Mouse (Mus musculus) yolk sac, embryonic 10.5 days (tissue): Measurements from ENCODE around the gene Chpf.

Source experiments
- DNase-seq: peaks from one replicate; pipeline ENCODE4 v3.0.0-alpha.2; 2017; ENCODE audit warnings: low spot score

The Chpf gene

DNA sequence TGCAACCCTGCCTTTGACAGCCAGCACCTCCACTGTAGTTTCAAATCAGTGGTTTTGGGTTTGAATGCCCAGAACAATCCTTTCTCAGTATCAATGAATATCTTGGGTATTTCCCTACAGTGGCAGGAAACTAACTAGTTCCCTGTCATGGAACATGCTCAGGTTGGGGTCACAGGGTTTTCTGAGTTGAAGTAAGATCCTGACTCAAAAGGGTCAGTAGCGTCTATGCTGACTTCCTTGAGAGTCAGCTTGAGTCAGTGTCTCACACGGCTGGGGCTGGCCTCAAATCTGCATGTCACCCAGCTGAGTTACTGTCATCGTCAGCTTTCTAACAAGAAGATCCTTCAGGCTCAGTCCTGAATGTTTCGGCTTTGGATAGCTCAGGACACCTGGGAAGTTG, 19.8 kb upstream of the Chpf start:
- DNase-seq: no peak

DNA sequence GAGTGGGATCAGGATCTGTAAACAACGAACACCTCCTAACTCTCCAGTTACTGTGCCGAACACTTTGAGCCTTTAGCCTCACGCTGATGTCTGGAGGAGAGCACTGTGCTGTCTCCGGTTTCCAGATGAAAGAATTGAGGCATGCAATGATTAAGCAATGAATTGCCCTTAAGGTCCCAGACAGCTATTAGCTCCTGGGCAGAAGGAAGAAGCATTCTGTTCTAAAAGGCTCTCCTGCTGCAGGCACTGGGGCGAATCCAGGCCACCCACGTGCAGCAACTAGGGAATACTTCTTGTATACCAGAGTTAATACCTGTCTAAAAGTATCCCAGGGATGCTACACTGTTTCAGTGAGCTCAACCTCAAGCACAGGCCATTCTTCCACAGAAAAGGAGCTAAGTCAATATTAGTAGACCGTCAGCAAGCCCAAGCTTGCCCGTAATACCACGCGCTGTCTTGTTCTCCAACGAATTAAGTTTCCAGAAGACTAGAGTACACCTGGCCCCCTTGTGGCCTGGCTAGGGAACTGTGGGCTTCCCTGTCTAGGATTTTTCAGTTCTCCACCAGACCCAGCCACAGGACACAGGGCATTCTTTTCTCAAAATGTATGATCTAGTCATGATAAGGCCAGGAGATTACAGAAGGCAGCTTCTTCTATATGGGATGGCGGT, 15.9 kb upstream of the Chpf start:
- peak; percentile 54 for DNase-seq

DNA sequence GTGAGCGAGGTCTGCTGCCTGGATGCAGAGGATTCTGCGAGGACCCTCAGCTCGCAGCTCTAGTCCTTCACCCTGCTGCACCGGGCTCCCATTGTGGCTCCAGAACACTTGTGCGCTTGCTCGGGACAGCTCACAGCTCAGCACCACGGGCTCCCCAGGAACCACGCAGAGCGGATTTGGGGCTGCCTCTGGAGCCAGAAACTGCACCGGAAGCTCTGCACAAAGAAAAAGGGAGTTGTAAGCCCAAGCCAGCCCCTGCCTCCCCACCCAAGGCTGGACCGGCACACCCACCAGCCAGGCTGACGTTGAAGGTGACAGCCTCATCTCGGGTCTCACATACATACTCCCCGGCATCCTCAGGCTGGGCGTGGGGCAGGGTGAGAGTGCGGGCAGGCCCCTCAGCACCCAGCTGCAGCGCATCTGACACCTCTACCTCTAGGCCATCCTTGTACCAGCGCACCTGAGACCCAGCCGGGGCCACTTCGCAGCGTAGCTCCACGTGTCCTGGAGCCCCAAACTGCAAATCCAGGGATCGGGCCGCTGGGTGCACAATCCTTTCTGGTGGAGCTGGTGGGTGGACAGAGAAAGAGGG, 13.6 kb upstream of the Chpf start:
- DNase-seq: no peak

DNA sequence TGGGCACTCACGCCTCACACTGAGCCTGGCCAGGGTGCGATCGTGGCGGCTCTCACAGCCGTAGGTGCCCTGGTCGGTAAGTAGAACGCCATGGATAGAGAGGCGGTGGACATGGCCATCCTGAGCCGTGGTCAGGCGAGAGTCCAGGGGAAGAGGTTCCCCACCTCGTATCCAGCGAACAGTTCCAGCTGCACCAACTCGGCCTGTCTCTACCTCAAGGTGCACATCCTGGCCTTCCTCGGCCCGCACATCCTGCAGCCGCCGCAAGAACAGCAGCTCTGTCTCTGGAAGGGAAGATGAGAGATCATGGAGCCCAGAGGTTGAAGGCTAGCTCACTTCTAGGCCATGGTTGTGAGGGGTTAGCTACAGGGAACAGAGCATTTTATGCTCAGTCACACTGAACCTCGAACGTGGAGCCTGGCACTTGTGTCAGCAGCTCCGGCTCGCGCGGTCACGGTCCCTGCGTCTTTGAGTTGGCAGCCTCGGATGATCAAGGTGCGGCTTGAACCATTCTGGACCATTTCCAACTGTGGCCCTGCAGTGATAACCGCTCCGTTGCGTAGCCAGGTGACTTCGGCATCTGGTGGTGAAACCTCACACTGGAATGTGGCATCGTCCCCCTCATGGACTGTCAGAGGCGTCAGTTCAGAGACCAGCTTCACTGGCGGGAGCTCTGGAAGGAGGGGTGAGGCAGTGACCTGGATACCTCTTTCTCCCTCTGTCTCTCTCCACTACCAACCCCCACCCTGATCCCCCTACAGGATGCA, 11.9 kb upstream of the Chpf start:
- no peak for DNase-seq

DNA sequence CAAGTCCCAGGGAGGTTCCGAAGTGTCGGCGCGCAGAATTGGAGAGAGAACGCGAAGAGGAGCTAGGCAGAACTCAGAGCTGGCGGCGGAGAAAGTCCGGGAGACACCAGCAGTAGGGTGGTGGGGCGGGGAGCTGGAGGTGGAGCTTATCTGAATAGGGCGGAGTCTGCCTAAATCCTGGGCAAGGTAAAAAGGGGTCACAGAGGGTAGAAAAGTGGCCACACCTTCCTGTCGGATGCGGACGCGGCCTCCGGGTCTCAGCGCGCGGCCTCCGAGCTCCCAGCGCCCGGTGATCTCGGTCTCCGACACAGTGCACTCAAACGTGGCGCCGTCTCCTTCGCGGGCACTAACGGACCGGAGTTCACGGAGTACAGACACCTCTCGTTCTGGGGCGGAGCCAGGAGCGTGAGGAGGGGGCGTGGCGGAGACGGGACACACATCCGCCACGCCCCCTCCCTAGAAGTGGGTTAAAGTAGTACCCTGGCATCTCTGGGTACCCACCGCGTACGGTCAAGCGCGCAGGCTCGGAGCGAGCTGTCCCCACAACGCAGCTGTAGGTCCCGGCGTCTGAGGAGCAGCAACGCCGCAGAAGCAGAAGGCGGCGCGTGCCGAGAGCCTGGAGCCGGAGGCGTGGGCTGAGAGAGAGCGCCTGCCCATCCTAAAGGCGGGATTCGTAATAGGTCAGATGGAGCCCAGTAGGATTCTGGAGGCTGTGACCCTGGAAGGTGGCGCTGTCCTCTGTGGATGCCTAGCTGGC, 8.5 kb upstream of the Chpf start:
- DNase-seq: peak; percentile 88

DNA sequence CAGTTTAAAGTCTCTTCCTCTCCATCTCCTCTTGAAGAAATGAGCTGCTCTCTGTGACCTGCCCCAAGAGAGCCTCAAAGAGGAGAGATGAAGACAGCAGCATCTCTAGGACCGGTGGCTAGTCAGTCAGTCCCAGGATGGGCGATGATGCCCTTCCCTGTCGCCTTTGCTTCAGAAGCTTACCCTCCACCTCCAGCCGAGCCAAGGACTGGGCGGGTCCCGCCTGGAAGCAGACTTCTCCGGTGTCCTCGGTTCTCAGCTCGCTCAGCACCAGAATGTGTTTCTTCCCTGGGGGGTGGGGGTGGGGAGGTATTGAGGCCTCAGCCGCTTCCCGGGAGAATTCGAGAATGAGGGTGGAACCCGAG, 7.9 kb upstream of the Chpf start:
- DNase-seq: no peak

DNA sequence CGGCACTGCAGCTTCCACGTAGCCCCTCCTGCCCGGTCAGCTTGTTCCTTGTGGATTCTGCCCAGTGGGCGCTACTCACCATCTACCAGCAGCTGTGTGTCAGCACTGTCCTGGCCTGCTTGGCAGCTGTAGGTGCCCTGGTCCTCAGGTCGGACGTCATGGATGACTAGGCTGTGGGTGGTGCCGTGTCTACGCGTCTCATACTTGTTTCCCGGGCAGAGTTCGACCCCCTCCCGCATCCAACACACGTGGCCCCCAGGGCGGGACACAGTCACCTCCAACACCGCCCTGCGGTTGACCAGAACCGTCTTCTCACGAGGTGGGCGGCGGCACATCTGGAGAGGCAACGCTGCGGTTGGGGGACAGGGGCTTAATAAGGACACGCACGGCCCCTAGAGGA, 7.5 kb upstream of the Chpf start:
- no peak for DNase-seq

DNA sequence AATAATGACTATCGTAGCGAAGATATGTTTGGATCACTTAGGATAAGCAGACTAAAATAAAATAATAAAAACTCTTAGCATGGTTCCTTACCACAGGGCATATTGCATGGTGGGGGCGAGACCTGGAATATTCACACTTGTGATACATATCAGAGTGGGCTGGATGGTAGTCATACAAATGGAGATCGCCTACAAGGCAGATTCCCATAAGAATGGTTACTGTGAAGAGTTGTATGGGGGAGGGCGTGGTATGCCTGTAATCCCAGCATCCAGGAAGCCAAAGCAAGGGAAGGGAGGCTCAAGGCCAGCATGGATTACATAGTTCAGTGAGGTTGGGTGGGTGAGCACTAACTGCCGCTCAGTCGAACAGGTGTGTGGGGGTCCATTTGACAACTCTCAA, 1.6 kb upstream of the Chpf start:
- no peak for DNase-seq

DNA sequence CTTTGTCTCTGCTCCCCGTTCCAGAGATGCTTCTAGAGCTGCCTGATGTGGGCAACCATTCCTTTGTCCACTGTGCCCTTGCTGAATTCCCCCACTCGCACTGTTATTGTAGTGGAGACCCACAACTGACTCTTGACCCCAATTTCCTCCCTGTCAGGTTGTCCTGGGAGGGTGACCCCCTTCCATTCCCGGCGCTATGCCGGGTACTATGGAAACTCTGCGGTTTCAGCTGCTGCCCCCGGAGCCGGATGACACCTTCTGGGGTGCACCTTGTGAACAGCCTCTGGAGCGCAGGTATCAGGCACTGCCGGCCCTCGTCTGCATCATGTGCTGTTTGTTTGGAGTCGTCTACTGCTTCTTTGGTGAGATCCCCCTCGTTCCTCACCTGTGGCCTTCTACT, 929 bp upstream of the Chpf start:
- no peak for DNase-seq

DNA sequence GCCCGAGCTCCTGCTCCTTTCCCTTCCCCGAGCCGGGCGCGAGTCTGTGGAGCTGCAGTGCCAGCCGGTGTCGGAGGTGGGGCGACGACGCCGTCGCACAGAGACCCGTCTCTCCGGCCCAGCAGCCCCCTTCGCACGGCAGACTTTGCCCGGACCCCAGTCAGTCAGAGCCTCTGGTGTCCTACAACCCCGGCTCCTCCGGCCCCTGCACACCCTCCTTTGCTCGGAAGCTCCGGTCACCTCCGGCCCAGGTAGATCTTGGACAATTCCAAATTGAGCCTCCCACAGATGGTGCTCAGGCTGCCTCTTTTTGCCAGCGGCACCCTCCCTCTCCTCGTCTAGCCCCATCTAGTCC, 505 bp upstream of the Chpf start:
- no peak for DNase-seq

DNA sequence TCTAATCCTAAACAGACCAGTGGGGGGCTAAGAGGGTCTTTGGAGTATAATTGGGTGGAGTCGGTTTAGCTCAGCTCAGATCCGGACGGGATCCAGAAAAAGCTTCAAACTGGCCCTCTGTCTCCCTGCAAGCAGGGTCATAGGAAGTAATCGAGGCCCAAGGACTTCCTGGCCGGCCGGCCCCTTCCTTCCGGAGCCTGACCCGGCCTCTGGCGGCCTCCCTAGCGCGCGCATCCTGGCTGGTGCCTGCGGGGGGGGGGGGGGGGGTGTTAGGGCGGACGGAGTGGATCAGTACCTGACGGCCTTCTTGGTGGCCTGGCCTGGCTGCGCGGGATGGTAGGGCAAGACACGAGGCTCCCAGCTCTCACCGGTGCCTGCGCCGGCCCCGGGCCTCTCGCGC, 610 bp downstream of the Chpf start:
- peak; percentile 67 for DNase-seq

DNA sequence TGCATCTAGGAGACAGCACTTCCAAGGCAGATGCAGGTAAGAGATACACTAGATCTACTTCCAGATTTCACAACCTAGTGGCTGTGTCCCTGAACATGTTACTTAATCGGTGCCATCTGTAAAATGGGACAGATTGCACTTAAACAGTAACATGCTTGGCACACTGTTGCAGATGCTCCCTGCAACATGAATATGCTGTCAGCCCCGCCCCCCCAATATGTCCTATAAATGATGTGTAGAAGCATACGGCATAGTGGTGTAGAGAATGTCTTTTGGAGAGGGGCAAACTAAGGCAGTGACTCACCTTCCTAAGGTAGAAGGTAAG, 1.2 kb downstream of the Chpf start:
- no peak for DNase-seq

DNA sequence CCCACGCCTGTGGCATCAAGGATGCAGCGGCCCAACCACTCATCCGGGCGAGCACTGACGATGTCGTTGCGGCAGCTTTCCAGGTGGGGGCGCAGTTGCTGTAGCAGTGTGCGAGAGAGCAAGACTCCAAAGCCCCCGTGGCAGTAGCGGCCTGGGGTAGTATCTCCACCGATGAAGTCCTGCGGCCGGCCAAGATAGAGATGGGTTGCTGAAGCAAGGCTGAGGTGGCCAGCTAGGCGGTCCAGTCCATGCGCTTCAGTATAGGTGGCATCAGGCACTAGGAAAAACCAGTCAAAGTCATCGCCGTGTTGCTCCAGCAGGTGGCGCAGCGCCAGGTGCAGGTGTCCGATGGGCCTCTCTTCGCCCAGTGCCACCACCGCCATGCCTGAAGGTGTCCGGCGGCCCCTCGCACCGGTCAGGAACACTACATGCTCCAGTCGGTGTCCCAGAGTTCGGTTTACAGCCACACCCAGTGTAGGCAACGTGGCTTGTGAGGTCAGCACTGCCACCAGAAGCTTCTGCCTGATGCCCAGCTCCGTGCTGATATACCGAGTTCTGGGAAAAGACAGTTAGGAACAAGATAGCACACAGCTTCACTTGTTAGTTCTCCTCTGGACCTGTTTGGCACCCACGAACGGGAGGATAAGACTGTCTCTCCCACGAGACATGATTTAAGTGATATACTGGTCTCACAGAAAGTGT, 1.7 kb downstream of the Chpf start:
- DNase-seq: peak; percentile 75

DNA sequence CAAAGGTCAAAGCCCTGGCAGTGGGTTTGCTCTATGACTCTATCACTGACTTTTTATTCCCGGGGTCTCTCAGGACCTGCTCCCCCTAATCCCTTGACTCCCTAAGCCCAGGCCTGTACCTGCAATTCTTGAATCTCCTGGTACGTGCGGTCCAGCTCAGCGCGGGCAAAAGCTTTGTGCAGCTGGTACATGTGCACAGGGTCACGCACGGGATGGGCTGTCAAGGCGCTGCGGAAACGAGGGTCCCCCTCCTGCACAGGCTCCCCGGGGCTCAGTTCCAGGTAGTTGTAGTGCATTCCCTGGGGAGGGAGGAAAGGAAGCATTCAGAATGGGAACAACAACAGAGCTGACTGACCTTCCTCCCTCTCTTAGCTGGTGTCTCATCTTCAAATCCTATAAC, 2.7 kb downstream of the Chpf start:
- no peak for DNase-seq

DNA sequence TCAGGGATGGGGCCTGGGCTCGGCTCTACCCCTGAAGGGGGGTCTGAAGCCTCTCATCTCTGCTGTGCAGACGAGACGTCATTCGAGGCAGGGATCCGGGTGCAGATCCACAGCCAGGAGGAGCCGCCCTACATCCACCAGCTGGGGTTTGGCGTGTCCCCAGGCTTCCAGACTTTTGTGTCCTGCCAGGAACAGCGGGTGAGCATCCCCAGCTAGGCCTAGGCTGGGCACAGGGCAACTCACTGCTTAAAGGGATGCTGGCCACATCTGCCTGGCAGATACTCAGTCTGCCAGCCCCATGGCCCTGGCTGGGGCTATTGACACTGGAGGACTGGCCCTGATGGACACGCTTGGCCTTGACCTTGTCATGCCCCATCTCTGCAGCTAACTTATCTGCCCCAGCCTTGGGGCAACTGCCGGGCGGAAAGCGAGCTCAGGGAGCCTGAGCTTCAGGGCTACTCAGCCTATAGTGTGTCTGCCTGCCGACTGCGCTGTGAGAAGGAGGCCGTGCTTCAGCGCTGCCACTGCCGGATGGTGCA, 9.8 kb downstream of the Chpf start:
- no peak for DNase-seq

DNA sequence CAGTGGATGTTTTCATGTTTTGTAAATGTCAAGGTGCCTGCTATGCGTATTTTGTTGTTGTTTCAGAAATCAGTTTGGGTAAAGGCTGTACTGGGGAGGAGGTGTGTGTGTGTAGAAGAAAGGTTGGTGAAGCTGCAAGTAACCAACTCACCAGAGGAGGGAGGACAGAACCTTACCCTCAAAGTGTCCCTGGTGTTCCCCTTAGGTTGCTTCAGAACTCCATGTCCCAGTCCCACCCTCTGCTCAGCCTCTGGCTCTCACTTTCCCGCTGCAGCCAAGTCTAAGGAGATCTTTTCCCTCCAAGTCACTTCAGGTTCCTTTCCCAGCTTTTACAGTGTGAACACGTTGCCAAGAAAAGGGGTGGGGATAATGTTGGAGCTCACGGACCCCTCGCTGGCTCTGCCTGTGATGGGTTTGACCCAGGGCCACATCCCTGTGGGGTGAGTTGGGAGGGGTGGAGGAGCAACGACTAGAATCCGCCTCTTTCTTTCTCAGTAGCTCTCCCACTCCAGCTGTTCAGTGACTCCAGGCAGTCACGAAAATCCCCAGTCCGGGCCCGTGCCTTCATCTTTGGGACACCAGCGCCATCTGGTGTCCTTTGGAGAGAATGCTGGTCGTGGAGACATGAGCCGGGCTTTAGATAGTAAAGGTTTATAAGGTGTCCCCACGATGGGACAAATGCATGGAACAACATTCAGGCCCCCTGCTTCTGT, 11.7 kb downstream of the Chpf start:
- DNase-seq: peak; percentile 69

DNA sequence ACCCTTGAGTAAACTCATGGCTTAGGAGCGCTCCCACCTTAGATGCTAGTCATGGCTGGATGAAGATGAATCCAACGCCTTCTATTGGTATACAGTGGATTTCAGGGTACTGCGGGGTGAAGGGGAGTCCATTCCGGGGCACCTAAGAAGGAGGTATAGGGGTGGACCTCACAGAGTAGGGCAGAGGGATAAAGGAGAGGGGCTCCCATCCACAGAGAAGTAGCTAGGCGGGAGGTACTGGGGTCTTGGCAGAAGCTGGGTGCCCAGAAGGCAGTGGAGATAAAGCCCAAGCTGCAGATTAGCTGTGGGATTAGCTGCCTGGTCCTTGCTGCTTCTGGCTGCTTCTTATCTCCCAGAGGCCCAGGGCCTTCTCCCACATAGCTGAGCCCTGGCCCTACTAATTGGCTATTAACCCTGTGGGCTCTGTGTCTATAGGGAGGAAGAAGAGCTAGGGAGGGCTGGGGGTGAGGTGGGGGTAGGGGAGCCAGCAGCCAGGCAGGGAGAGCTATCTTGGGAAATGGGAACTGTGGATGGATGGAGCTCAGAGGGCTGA, 15.4 kb downstream of the Chpf start:
- DNase-seq: no peak

DNA sequence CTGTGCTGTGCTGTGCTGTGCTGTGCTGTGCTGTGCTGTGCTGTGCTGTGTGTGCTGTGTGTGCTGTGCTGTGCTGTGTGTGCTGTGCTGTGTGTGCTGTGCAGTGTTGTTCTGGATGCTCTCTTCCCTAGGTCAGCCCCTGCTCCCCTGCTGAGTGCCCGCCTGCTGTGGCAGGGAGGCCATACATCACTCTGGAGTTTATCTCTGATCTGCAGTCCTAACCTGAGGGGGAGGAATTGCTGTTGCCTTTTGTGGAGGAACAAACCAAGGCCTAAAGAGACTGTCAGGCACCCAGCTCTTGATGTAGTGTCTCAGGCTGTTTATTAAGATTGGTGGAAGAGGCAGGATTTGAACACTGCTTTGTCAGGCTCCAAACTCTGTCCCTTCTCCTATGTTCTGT, 16.5 kb downstream of the Chpf start:
- no peak for DNase-seq

DNA sequence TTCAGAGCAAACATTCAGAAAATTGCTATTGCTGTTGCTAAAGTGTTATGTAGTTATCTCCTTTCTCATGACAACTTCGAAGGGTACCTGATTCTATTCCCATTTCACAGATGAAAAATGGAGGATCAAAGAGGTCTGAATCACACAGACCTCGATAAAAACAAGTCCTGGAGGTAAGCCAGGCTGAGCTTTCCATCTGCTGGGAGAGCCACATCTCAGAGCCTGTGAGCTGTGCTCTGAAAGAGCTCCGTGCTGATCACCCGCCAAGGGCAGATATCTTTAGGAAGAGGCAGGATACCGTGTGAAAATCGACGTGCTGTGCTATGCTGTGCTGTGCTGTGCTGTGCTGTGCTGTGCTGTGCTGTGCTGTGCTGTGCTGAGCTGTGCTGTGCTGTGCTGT, 18.8 kb downstream of the Chpf start:
- no peak for DNase-seq

DNA sequence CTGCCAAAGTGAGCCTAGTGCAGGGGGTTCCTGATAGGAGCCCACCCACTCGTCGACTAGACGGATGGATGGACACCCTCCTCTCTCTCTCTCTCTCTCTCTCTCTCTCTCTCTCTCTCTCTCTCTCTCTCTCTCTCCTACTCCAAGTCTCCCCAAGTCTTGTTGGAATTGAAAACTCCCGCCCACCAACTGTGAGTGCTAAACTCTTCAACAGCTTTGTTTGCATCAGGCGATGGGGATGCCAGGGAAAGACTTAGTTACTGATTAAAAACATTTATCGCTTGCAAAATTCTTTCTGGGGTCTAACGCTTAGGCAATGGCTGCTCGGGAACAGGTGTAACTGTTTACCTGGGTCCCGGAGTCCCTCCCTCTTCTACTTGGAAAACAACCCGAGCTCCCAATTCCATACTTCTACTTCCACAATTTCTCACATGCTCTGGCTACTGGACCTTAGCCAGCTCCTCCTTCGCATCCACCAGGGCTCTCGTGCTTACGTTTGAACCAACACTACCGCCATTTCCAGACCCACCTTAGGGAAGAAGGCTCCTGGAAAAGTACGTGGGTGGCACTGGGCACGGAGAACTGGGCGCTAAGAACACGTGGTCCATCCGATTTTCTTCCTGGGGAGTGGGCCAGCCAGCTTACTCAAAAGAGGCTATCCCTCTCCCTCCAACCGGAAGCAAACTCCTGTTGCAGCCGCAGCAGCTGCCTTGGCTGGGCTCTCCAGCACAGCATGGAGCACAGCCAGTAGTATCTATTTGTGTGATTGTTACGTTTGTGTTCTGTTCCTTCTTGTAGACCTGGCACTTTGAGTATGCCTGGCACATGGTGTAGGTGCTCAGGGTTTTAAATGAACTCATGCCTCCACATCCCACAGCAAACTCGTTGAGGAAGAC, 20.1 kb downstream of the Chpf start:
- peak; percentile 81 for DNase-seq
